Mouse (Mus musculus) frontal cortex, postnatal 14 days (tissue): Measurements from ENCODE around the gene Twsg1.

Experiments
- DNase-seq, 2 experiments: peaks; one replicate each; pipeline ENCODE4 v3.0.0; 2022; ENCODE audit warnings: low spot score in 2 of 2

Twsg1 gene

GRCm38 (mm10) chr17:65933741-65934140 lies 17.3 kb downstream of the Twsg1 start:
- DNase-seq: no peak

- DNase-seq: no peak
Observed at GRCm38 (mm10) chr17:65931525-65931924, 19.5 kb downstream of the Twsg1 start.

- peak in 1 of 2 experiments; percentile 33 for DNase-seq
Observed at GRCm38 (mm10) chr17:65930960-65931359, 20.1 kb downstream of the Twsg1 start.

- no peak for DNase-seq
Observed at GRCm38 (mm10) chr17:65930158-65930826, 20.7 kb downstream of the Twsg1 start.

- DNase-seq: no peak
Observed at GRCm38 (mm10) chr17:65929319-65929978, 21.6 kb downstream of the Twsg1 start.

- DNase-seq: peak in 1 of 2 experiments; percentile 39
Observed at GRCm38 (mm10) chr17:65927077-65927476, 23.9 kb downstream of the Twsg1 start.

- no peak for DNase-seq
Observed at GRCm38 (mm10) chr17:65924218-65924617, 26.8 kb downstream of the Twsg1 start.

GRCm38 (mm10) chr17:65921975-65922374 lies 29.1 kb downstream of the Twsg1 start:
- DNase-seq: no peak

- no peak for DNase-seq
Observed at GRCm38 (mm10) chr17:65919235-65919634, 31.8 kb downstream of the Twsg1 start.

GRCm38 (mm10) chr17:65916135-65916668 lies 34.8 kb downstream of the Twsg1 start:
- peak; percentile 60 to 76 for DNase-seq

GRCm38 (mm10) chr17:65914083-65914482 lies 36.9 kb downstream of the Twsg1 start:
- DNase-seq: no peak

- no peak for DNase-seq
Observed at GRCm38 (mm10) chr17:65912202-65912601, 38.8 kb downstream of the Twsg1 start.

GRCm38 (mm10) chr17:65911285-65912069 lies 39.5 kb downstream of the Twsg1 start:
- no peak for DNase-seq

GRCm38 (mm10) chr17:65908270-65908669 lies 42.8 kb downstream of the Twsg1 start:
- DNase-seq: no peak

- no peak for DNase-seq
Observed at GRCm38 (mm10) chr17:65906895-65907401, 44.1 kb downstream of the Twsg1 start.

GRCm38 (mm10) chr17:65906313-65906894 lies 44.6 kb downstream of the Twsg1 start:
- DNase-seq: no peak

- DNase-seq: no peak
Observed at GRCm38 (mm10) chr17:65905241-65905640, 45.8 kb downstream of the Twsg1 start.

GRCm38 (mm10) chr17:65903826-65904225 lies 47.2 kb downstream of the Twsg1 start:
- DNase-seq: no peak

- DNase-seq: no peak
Observed at GRCm38 (mm10) chr17:65903011-65903410, 48.0 kb downstream of the Twsg1 start.

- no peak for DNase-seq
Observed at GRCm38 (mm10) chr17:65902281-65902680, 48.7 kb downstream of the Twsg1 start.

GRCm38 (mm10) chr17:65896016-65896415 lies 55.0 kb downstream of the Twsg1 start:
- DNase-seq: no peak

GRCm38 (mm10) chr17:65889476-65889875 lies 61.5 kb downstream of the Twsg1 start:
- DNase-seq: no peak
